Mouse (Mus musculus) forebrain, embryonic 11.5 days (tissue): ENCODE data around the gene Apoc2. TPM values are rescaled to one million over a fixed set of nuclear protein-coding genes. Genes with fewer than 3 reads are reported as not detected.

ENCODE experiments used
- ATAC-seq: fragments of 200-750 bp; cut with Nextera tagmentation; replicated peaks from 2 replicates; pipeline ENCODE4 v1.8.0; 2017; ENCODE audit warnings: moderate TSS enrichment; ENCODE audit not compliant: low FRiP score
- DNase-seq: peaks from one replicate; pipeline ENCODE4 v3.0.0-alpha.2; 2017; ENCODE audit warnings: low spot score
- H3K27ac ChIP-seq: fragments of 300-500 bp; sonication (generic); 2 replicates; pipeline ENCODE4 v1.5.1; 2014; ENCODE audit warnings: low read depth, low read length
- H3K27me3 ChIP-seq: fragments of 300-500 bp; sonication (generic); 2 replicates; pipeline ENCODE4 v1.6.1; 2014; ENCODE audit warnings: mild to moderate bottlenecking, low read length, mixed read lengths; ENCODE audit not compliant: control insufficient read depth, insufficient read depth
- H3K36me3 ChIP-seq: fragments of 300-500 bp; sonication (generic); 2 replicates; pipeline ENCODE4 v1.6.1; 2014; ENCODE audit warnings: mild to moderate bottlenecking, low read length, moderate library complexity, mixed read lengths; ENCODE audit not compliant: control insufficient read depth, insufficient read depth
- H3K4me1 ChIP-seq: fragments of 300-500 bp; sonication (generic); replicated peaks from 2 replicates; pipeline ENCODE4 v1.6.1; 2014; ENCODE audit warnings: low read length, mixed read lengths; ENCODE audit not compliant: control insufficient read depth, insufficient read depth
- H3K4me2 ChIP-seq: fragments of 300-500 bp; sonication (generic); 2 replicates; pipeline ENCODE4 v1.6.1; 2014; ENCODE audit warnings: low read depth, mild to moderate bottlenecking, low read length, moderate library complexity, mixed read lengths; ENCODE audit not compliant: severe bottlenecking
- H3K4me3 ChIP-seq: fragments of 300-500 bp; sonication (generic); 2 replicates; pipeline ENCODE4 v1.5.1; 2014; ENCODE audit warnings: low read depth, low read length
- H3K9ac ChIP-seq: fragments of 300-500 bp; sonication (generic); 2 replicates; pipeline ENCODE4 v1.6.1; 2014; ENCODE audit warnings: low read length
- H3K9me3 ChIP-seq: fragments of 300-500 bp; sonication (generic); 2 replicates; pipeline ENCODE4 v1.6.1; 2016; ENCODE audit warnings: low read length, mixed read lengths; ENCODE audit not compliant: control insufficient read depth
- WGBS: fragments of 180-500 bp; shearing (Covaris S2); extraction: QIAGEN DNeasy Blood & Tissue Kit; methylation state at CpG from one replicate; pipeline ENCODE4 v1.1.7; 2014; 5-methylcytosine and 5-hydroxymethylcytosine counted together
- polyA plus RNA-seq: library from polyadenylated mRNA; unstranded; fragments of >200 nt; fragmentation: Nextera tagmentation; extraction: Ambion mirVana; gene quantifications from 2 replicates; pipeline ENCODE4 v1.2.1, GENCODE M21; 2014

Gene Apoc2
- polyA plus RNA-seq, 1 experiment from 2014 or later = not detected

- DNase-seq = no peak
- Histone ChIP-seq H3K4me2 (peak overlapping the region; percentile 50), H3K9ac (peak overlapping the region; percentile 45; the same call in 1 of the 2 replicates), H3K4me3 (peak overlapping the region; percentile 21), H3K27ac (peak overlapping the region; percentile 78), H3K4me1 (peaks cover 4% of the 10 kb centered on the region), H3K9me3 (peaks cover 2% of the 10 kb centered on the region; the same call in 1 of the 2 replicates), H3K36me3 (peaks cover 4% of the 10 kb centered on the region; the same call in 1 of the 2 replicates), H3K27me3 (no peaks in the 10 kb centered on the region)
- 7% methylated on average over 18 of the region's 18 CpGs for WGBS
- no peak for ATAC-seq
Measured at GRCm38 (mm10) chr7:19716055-19716682, 38.4 kb upstream of the Apoc2 start.

GRCm38 (mm10) chr7:19715239-19716054, 37.7 kb upstream of the Apoc2 start, which contains the start of gene Tomm40:
Gene Tomm40, minus strand, starts transcription at chr7:19715438.
- Histone ChIP-seq H3K27ac (peak within 1 kb of the TSS; percentile 78), H3K9ac (peak within 1 kb of the TSS; percentile 87), H3K4me3 (peak within 1 kb of the TSS; percentile 99), H3K4me2 (peak within 1 kb of the TSS; percentile 87), H3K36me3 (peaks cover 8% of the 10 kb centered on the region; the same call in 1 of the 2 replicates), H3K4me1 (peaks cover 4% of the 10 kb centered on the region), H3K27me3 (no peaks in the 10 kb centered on the region), H3K9me3 (no peaks in the 10 kb centered on the region)
- WGBS = under 1% methylated on average over 54 of the region's 59 CpGs
- DNase-seq (peak; percentile 99), ATAC-seq (peak; percentile 99)

GRCm38 (mm10) chr7:19714836-19715235, 37.1 kb upstream of the Apoc2 start:
- peak overlapping the region; percentile 66; the same call in 1 of the 2 replicates for H3K27ac ChIP-seq
- no peaks in the 10 kb centered on the region for H3K9me3 ChIP-seq
- WGBS = under 1% methylated on average over 39 of the region's 39 CpGs
- H3K27me3 ChIP-seq = no peaks in the 10 kb centered on the region
- H3K4me2 ChIP-seq = peak overlapping the region; percentile 87
- no peak for DNase-seq
- peak overlapping the region; percentile 99 for H3K4me3 ChIP-seq
- peaks cover 4% of the 10 kb centered on the region for H3K4me1 ChIP-seq
- peaks cover 9% of the 10 kb centered on the region; the same call in 1 of the 2 replicates for H3K36me3 ChIP-seq
- peak overlapping the region; percentile 87 for H3K9ac ChIP-seq
- ATAC-seq = no peak

GRCm38 (mm10) chr7:19713598-19713997, 35.9 kb upstream of the Apoc2 start:
- DNase-seq (no peak), ATAC-seq (no peak)
- no peak overlapping the region for H3K4me3 ChIP-seq
- no peak overlapping the region for H3K9ac ChIP-seq
- 87% methylated on average over 9 of the region's 9 CpGs for WGBS
- no peaks in the 10 kb centered on the region for H3K9me3 ChIP-seq
- H3K27me3 ChIP-seq = no peaks in the 10 kb centered on the region
- H3K27ac ChIP-seq = no peak overlapping the region
- no peak overlapping the region for H3K4me2 ChIP-seq
- peaks cover 9% of the 10 kb centered on the region; the same call in 1 of the 2 replicates for H3K36me3 ChIP-seq
- H3K4me1 ChIP-seq = peaks cover 4% of the 10 kb centered on the region

- DNase-seq = no peak
- no peaks in the 10 kb centered on the region for H3K27me3 ChIP-seq
- H3K4me3 ChIP-seq = no peak overlapping the region
- H3K9me3 ChIP-seq = no peaks in the 10 kb centered on the region
- no peak for ATAC-seq
- H3K9ac ChIP-seq = no peak overlapping the region
- no peak overlapping the region for H3K27ac ChIP-seq
- 58% methylated on average over 4 of the region's 4 CpGs for WGBS
- H3K4me2 ChIP-seq = no peak overlapping the region
- H3K36me3 ChIP-seq = peaks cover 9% of the 10 kb centered on the region; the same call in 1 of the 2 replicates
- peaks cover 4% of the 10 kb centered on the region for H3K4me1 ChIP-seq
Measured at GRCm38 (mm10) chr7:19713196-19713595, 35.5 kb upstream of the Apoc2 start.

GRCm38 (mm10) chr7:19712414-19712813, 34.7 kb upstream of the Apoc2 start:
- no peak overlapping the region for H3K9ac ChIP-seq
- H3K4me1 ChIP-seq = peaks cover 4% of the 10 kb centered on the region
- DNase-seq = no peak
- no peaks in the 10 kb centered on the region for H3K9me3 ChIP-seq
- no peak overlapping the region for H3K4me2 ChIP-seq
- H3K27me3 ChIP-seq = no peaks in the 10 kb centered on the region
- H3K36me3 ChIP-seq = peaks cover 9% of the 10 kb centered on the region; the same call in 1 of the 2 replicates
- H3K27ac ChIP-seq = no peak overlapping the region
- H3K4me3 ChIP-seq = no peak overlapping the region
- no peak for ATAC-seq
- 84% methylated on average over 4 of the region's 4 CpGs for WGBS

GRCm38 (mm10) chr7:19710650-19711049, 32.9 kb upstream of the Apoc2 start:
- Histone ChIP-seq H3K4me1 (peaks cover 4% of the 10 kb centered on the region), H3K9ac (no peak overlapping the region), H3K27me3 (no peaks in the 10 kb centered on the region), H3K4me2 (no peak overlapping the region), H3K4me3 (no peak overlapping the region), H3K27ac (no peak overlapping the region), H3K9me3 (no peaks in the 10 kb centered on the region), H3K36me3 (peaks cover 9% of the 10 kb centered on the region; the same call in 1 of the 2 replicates)
- ATAC-seq (no peak), DNase-seq (no peak)
- WGBS = 92% methylated on average over 10 of the region's 10 CpGs

- DNase-seq = no peak
- no peak overlapping the region for H3K4me3 ChIP-seq
- 0 out of 2 replicates have a peak, but pooled peaks cover 2% of the 10 kb centered on the region for H3K4me1 ChIP-seq
- no peaks in the 10 kb centered on the region for H3K27me3 ChIP-seq
- H3K9ac ChIP-seq = no peak overlapping the region
- no peak overlapping the region for H3K4me2 ChIP-seq
- ATAC-seq = no peak
- no peak overlapping the region for H3K27ac ChIP-seq
- 96% methylated on average over 7 of the region's 7 CpGs for whole genome bisulfite sequencing
- H3K9me3 ChIP-seq = no peaks in the 10 kb centered on the region
- peaks cover under 1% of the 10 kb centered on the region; the same call in 1 of the 2 replicates for H3K36me3 ChIP-seq
Measured at GRCm38 (mm10) chr7:19705271-19705670, 27.5 kb upstream of the Apoc2 start.
